Mouse (Mus musculus) right cerebral cortex, adult 2 months (tissue): ENCODE data around the gene P3h3.
"Not testable (repeated sequence)": the region's sequence is repeated elsewhere in the genome, so short reads cannot be mapped to it uniquely, and the experiment has no call there.

Source experiments
- DNase-seq, 2 experiments: peaks; one replicate each; pipeline ENCODE4 v3.0.0; 2021 to 2022; ENCODE audit warnings: low spot score in 2 of 2

The P3h3 gene

DNA sequence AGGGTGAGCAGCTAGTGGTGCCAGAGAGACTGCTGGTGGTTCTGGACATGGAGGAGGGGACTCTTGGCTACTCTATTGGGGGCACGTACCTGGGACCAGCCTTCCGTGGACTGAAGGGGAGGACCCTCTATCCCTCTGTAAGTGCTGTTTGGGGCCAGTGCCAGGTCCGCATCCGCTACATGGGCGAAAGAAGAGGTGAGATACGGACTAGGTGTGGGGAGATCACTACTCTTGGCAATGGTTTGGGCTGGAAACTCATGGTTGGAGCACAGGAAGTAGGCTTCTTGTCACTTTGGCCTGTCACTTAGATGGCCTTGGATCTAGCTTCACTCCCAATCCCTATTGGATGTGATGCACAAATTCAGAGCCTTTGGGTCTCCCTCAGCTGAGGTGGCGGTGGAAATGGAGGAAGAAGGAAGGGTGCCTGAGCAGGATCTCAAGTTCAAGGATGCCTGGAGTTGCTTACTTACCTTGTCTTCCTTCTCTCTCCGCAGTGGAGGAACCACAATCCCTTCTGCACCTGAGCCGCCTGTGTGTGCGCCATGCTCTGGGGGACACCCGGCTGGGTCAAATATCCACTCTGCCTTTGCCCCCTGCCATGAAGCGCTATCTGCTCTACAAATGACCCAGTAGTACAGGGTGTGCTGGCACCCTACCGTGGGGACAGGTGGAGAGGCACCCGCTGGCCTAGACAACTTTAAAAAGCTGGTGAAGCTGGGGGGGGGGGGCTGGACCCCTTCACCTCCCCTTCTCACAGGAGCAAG lies 47.6 kb downstream of the P3h3 start:
- DNase-seq = no peak

DNA sequence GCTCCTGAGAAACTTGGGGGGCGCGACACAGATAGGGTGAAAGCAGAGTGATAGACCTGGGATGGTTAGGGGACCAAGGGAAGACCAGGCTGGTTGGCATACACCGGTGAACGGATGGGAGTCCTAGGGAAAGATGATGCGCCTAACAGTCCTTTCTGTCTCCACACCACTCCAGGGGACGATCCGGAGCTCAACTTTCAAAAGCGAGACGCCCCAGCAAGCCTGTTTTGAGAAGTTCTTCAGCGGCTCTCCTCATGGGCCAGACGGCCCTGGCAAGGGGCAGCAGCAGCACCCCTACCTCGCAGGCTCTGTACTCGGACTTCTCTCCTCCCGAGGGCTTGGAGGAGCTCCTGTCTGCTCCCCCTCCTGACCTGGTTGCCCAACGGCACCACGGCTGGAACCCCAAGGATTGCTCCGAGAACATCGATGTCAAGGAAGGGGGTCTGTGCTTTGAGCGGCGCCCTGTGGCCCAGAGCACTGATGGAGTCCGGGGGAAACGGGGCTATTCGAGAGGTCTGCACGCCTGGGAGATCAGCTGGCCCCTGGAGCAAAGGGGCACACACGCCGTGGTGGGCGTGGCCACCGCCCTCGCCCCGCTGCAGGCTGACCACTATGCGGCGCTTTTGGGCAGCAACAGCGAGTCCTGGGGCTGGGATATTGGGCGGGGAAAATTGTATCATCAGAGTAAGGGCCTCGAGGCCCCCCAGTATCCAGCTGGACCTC lies 48.3 kb downstream of the P3h3 start:
- DNase-seq = peak in 1 of 2 experiments; percentile 71

DNA sequence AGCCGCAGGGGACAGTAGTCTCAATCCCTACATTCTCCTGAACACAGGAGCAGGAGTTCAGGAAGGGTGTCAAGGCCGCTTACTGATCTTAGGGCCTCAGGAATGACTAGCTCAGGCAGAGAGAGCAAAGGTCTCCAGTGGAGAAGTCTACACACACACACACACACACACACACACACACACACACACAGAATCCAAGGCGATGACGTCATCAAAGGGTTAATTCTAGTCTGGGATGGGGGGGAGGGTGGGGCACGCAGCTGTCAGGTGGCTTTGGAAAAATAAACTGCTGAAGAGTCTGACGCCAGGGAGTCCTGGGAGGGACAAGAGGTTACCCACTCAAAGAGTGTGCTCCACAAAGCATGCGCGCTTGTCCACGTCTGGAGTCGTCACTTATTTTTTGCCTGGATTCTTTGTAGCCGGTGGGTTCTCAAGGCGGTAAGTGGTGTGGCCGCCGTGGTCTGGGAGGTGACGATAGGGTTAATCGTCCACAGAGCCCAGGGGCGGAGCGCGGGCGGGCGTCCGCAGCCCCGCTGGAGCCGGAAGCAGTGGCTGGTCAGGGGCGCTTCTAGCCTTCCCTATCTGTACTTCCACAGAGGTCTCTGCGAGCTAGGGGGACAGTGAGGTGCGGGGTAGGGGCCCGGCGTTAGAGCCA lies 49.1 kb downstream of the P3h3 start, which contains the start of gene Spsb2:
TSS of gene Spsb2 (plus strand) at position 304 of the 655 bp plus-strand sequence.
- peak; percentile 27 to 57 for DNase-seq

DNA sequence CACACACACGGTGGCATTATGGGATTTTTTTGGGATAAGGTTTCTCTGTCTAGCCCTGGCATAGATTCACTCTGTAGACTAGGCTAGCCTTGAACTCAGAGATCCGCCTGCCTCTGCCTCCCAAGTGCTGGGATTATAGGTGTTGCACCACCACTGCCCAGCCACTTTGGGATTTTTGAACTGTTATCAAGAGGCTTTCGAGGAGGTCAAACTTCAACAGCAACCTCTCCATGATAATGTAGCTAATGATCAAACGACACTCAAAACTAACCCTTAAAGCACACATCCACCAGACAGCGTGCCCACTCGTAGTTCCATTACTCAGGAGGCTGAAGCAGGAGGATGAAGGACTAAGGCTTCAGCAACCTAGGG lies 49.6 kb downstream of the P3h3 start:
- no peak for DNase-seq

DNA sequence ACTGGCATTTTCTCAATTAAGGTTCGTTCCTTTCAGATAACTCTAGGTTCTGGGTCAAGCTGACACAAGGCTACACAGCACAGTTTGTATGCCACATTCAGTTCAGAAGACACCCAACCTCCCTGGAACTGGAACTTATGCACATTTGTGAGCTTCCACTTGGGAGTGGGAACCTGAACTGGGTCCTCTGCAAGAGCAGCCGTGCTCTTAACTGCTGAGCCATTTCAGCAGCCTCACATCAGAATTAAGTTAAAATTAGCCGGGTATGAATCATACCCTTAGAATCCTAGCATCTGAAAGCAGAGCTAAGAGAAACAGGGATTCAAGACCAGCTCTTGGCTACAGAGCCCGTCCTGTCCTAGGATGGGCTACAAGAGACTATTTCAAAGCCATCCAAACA lies 50.2 kb downstream of the P3h3 start:
- peak; percentile 38 to 49 for DNase-seq

GRCm38 (mm10) chr6:124806446-124807140 lies 51.0 kb downstream of the P3h3 start:
- no peak for DNase-seq

DNA sequence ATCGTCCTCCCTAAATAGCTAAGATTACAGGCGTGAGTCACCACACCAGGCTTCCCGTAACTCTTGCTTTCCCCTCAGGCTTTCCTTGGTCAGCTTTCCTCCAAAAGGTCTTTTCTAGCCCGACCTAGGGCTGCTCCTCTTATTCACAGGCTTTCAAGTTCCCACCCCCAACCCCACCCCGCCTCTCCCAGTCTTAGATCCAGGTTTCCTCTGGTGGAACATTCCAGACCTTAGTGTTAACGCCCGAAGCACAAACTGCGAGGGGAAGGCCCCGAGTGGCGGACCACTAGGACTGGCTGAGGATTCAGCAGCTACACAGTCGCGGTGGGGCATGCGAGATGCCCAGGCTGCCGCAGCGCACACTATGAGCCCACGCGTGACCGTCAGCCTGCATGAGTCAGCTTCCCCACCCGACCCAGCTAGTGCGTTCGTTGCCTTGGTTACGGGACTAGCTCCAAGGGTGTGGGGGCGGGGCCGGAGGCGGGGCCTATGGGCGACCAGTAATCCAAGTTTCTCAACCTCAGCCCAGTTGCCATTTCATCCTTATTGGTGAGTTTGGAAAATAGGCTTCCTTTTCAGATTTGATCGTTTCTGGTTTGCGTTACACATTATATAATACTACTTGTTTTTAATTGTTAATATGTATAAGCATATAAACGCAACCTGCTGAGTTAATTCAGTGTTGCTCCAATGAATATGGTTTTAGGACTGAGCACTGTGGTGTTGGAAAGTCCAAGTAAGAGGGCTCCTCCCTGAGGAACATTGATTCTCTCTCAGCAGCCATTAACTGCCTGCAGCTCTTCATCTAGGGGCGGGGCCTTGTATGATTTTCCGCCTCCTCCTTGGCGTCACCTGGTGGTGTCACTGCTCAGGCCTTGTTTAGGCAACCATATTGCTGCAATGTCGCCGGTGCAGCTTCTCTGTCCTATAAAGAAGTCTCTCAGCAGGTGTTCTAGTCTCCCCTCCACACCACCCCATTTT lies 51.9 kb downstream of the P3h3 start:
- DNase-seq = peak; percentile 96 to 97

GRCm38 (mm10) chr6:124804341-124804740 lies 53.2 kb downstream of the P3h3 start:
- DNase-seq = no peak

DNA sequence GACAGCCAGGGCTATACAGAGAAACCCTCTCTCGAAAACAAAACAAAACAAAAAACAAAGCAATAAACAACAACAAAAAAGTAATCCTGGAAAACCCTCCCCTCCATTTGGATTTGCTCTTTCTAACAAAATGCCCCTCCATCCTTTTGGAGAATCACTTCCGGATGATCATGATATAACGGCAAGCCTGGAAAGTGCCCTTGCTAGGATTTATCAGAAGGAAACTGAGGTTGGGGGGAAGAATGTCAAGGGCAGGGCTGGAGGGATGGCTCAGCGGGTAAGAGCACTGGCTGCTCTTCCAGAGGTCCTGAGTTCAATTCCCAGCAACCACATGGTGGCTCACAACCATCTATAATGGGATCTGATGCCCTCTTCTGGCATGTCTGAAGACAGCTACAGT lies 53.9 kb downstream of the P3h3 start:
- DNase-seq = not testable (repeated sequence)

DNA sequence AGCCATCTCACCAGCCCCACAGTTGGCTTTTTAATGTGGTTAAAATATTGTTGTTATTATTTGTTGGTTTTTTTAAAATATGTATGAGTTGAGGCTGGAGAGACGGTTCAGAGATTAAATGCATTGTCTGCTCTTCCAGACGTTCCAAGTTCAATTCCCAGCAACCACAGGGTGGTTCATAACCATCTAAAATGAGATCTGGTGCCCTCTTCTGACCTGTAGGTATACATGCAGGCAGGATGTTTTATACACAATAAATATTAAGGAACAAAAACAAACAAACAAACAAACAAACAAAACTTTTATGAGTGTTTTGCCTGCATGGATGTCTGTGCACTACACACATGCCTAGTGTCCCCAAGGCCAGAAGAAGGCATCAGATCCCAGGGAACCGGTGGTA lies 54.5 kb downstream of the P3h3 start:
- no peak for DNase-seq

- not testable (repeated sequence) for DNase-seq
Measured at GRCm38 (mm10) chr6:124802400-124802799, 55.2 kb downstream of the P3h3 start.

DNA sequence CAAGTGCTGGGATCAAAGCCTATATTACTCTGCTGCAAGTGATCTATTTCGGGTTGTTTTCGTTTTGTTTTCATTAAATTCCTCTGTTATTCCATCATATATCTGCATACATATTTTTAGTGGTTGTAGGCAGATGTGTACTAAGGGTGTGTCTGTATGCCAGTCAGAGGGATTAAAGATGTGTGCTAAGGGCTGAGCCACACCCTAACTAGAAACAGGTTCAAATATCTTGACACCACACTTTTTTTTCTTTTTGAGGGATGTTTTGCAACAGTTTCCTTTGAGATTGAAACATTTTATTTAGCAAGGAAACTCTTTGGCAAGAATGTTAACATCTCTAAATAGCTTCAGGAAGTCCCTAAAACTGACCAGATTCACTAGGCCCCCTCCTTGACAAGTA lies 61.4 kb downstream of the P3h3 start:
- DNase-seq = no peak

GRCm38 (mm10) chr6:124795781-124796180 lies 61.8 kb downstream of the P3h3 start:
- DNase-seq = no peak

GRCm38 (mm10) chr6:124791911-124792310 lies 65.6 kb downstream of the P3h3 start:
- no peak for DNase-seq
